Mouse (Mus musculus) layer of hippocampus, adult 8-10 months (tissue): ENCODE measurements at regions not wholly inside any gene's neighbourhood (a gene's known extent, or its start where the extent isn't known, plus 50 kb on each side); places are given as distances from the start of the nearest gene placed in this dataset.

ENCODE experiments used
- DNase-seq, 2 experiments: peaks; one replicate each; pipeline ENCODE4 v3.0.0; 2022; ENCODE audit warnings: low spot score in 2 of 2

DNA sequence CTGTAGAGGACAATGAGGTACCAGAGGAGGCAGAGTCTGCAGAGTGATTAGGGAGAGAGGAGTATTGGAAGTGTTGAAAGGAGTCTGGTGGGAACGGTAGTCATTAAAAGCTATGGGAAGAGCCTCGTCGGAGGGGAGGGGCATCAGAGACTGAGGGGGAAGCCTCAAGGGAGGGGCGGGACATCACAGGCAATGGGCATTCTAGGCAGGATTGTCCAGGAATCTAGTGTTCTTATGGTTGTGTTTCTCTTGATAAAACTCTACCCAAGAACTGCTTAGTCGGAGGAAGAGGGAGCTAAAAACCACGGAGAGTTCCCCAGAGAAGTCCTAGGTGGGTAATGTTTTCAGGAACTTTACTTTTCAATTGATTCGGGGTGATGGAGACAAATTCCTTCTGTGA, 90.2 kb downstream of the Sec23ip start:
- no peak for DNase-seq

DNA sequence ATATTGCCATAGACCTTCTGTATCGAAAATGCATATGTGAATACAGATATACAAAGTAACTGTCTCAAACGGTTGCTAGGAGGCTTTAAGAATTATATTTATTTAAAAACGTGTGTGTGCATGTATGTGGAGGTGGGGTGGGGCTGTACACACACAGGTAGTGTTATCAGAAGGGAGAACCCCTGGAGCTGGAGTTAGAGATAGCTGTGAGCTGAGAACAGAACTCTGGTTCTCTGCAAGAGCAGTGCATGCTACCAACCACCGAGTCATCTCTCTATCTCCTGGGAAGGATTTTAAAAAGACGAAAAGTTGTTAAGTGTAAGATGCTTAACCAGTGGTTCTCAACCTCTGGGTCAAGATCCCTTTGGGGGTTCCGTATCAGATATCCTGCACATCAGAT, 91.7 kb downstream of the Sec23ip start:
- no peak for DNase-seq

- DNase-seq = no peak
Measured at GRCm38 (mm10) chr7:128842561-128842960, 97.8 kb downstream of the Sec23ip start.

GRCm38 (mm10) chr7:128843576-128843975, 98.8 kb downstream of the Sec23ip start:
- no peak for DNase-seq

DNA sequence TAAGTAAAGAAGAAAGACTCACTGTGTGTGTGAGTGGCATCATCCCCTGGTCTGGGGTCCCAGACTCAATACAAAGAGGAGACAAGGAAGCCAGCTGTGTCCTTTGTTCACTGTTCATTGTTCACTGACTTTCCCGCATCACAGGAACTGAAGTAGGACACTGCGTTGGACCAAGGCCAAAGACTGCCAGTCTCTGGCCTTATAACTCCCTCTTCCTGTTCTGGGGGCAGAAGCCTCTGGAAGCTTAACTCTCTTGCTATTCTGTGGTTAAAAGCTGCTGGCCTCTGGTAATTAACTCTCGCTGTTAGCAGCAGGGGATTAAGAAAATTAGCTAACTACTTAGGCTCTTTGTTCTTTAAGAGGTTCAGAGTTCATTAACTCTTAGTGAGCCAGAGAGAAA, 104.5 kb downstream of the Sec23ip start:
- DNase-seq = no peak

DNA sequence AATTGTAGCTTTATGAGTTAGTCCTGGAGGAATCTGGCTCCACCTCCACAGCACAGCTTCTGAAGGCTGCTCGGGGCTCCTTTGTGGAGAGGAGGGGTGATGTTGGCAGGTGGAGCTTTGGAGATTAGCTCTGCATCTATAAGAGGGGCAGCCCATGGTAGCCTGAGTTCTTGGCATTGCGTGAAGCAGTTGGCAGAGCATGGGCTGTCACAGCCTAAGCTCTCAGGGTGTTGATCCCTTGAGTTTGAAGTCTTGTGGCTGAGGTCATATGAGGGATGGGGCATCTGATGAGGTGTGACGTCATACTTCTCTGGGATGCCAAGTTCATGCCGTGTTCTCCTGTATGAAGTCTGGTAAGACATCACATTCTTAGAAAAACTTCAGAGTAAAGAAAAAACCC, 109.5 kb downstream of the Sec23ip start:
- DNase-seq = no peak

- DNase-seq = peak in 1 of 2 experiments; percentile 9
Measured at GRCm38 (mm10) chr7:128854690-128855343, 110.1 kb downstream of the Sec23ip start.

DNA sequence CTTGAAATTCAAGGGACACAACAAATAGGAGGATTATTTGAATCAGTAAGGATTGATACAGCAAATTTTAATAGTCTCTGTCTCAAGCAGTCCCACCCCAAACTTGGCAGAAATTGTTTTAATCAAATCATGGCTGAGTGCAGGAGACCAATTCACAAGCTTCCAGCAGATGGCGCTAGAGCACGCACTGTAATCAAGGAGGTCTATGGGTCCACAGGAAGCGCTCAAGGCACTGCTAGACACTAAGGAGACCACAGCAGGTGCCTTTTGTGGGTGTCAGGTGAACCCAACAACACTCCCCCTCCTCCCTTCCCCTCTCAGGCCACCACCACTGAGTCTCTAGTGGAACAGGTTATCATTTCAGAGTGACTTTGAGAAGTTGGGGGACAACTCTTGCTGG, 115.4 kb downstream of the Sec23ip start:
- DNase-seq = peak; percentile 49 to 76

DNA sequence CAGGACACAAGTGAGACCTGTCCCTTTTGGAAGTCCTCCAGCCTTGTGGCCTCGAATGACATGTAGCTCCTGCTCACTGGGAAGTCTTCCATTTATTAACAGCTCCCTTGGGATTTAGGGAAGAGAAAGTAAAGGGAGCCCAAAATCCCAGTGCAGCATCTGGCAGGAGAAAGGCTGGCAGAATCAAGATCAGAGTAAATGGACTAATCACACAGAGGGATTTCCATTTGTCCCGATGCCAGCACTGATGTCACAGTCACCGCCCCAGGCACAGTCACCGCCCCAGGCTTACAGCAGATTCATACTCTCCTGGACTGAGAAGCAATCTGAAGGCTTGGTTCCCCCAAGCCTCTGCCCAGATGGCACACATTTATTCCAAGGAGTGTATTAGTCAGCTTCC, 116.0 kb downstream of the Sec23ip start:
- peak; percentile 5 to 18 for DNase-seq

DNA sequence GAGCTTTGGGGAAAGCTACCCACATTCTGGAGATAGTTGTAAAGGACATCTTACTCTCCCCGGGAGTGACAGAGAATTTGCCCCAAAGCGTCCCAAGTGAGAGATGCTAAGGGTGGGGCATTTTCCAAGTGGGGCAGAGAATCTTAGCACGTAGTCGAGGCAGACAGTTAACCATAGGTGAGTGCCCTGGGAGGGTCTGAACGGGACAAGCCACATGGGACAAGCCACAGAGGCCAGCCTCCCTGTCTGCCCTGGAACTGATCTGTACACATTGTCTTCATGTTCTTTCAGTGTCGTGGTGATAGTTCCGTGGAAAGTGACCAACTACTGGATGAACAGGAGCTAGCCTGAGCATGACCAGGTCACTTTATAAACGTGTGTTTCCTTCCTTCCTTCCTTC, 116.6 kb downstream of the Sec23ip start:
- DNase-seq = no peak

DNA sequence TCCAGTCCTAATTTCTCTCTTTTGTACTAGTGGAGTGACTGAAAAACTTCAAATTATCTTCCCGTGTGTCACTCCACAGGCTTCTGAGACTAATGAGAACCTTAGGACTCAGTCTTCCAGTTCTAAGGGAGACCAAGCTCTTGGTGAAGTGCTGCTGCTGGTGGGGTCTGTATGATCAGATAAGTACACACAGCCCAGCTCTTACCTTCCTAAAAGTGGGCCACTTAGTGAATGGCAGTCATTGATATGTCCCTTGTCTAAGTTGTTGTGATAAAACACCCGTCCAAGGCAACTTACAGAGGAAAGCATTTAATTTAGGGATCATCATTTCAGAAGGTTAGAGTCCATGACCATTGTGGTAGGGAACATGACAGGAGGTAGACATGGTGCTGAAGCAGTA, 124.1 kb downstream of the Sec23ip start:
- no peak for DNase-seq

GRCm38 (mm10) chr7:128884015-128884414, 139.3 kb downstream of the Sec23ip start:
- no peak for DNase-seq

GRCm38 (mm10) chr7:128885551-128885950, 140.8 kb downstream of the Sec23ip start:
- DNase-seq = no peak

DNA sequence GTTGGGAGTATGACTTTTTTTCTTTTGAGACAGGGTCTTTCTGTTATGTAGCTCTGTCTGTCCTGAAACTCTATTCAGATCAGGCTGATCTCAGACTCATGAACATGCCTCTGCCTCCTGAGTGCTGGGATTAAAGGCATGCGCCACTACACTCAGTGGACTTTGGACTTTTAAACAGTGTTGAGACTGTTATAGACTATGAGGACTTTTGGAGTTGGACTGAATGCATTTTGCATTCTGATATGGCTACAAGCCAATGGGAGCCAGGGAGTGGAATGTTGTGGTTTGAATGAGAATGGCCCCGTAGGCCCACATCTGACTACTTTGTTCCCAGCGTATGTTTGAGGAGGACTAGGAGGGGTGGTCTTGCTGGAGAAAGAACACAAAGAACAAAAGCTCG, 165.4 kb downstream of the Sec23ip start:
- DNase-seq = no peak

GRCm38 (mm10) chr7:128937976-128938730, 193.4 kb downstream of the Sec23ip start:
- DNase-seq = no peak

DNA sequence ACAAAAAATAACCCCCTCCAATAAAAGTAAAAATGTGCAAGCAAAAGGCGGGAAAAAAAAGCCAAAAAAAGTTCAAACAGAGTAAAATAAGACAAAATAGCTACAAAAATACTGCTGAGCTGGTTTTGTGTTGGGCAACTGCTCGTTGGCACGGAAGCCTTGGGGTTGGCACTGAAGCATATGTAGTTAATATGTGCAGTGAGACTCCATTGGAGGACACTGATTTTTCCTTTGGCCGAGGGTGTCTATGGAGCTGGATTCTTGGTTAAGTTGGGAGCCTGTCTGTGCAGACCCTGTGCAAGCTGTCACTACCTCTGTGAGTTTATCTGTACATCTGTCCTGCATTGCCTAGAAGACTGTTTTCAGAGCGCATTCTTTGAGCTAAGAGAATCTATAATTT, 215.8 kb downstream of the Sec23ip start:
- no peak for DNase-seq

- DNase-seq = no peak
Measured at GRCm38 (mm10) chr7:128979904-128980303, 235.2 kb downstream of the Sec23ip start.

- DNase-seq = peak in 1 of 2 experiments; percentile 4
Measured at GRCm38 (mm10) chr7:128980827-128981226, 236.1 kb downstream of the Sec23ip start.

DNA sequence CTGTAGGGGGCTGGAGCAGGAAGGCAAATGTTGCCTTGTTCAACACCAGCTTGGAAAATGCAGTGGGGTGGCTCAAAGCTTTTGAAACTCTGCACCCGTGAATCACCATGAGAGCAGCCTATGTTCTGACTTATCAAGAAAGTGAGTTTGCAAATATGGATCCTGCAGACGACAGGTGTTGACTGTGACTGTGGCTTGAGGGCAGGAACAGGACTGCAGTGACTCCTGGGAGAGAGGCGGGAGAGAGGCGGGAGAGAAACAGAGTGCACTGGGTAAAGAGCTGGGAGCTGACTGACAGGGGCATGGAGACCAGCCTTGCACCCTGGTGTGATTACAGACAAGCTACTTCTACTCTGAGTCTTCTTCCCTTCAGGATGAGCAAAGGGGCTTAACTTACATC, 254.0 kb downstream of the Sec23ip start:
- DNase-seq = no peak

- DNase-seq = peak; percentile 9 to 10
Measured at GRCm38 (mm10) chr7:129002419-129002818, 254.4 kb upstream of the Plpp4 start.

GRCm38 (mm10) chr7:129003150-129003549, 253.7 kb upstream of the Plpp4 start:
- no peak for DNase-seq

- no peak for DNase-seq
Measured at GRCm38 (mm10) chr7:129016353-129016752, 240.5 kb upstream of the Plpp4 start.

DNA sequence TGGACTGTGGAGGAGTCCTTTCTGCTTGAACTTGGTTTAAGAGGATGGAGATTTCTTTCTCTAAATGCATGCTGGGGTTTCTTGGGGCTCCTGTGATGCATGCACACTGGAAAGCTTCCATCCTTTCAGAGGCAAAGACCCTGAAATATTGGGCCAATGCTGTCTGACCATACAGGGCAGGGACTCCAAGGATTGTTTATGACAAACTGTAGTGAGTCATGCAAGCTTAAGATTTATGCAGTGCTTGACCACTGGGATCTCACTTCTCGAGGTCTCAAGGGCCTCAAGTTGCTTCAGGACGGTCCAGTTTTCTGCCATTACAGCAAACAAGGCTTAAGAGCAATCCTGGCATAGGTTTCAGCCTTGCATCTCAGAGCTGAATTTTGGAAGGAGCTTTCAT, 229.7 kb upstream of the Plpp4 start:
- no peak for DNase-seq
